In the genomic region with DNA sequence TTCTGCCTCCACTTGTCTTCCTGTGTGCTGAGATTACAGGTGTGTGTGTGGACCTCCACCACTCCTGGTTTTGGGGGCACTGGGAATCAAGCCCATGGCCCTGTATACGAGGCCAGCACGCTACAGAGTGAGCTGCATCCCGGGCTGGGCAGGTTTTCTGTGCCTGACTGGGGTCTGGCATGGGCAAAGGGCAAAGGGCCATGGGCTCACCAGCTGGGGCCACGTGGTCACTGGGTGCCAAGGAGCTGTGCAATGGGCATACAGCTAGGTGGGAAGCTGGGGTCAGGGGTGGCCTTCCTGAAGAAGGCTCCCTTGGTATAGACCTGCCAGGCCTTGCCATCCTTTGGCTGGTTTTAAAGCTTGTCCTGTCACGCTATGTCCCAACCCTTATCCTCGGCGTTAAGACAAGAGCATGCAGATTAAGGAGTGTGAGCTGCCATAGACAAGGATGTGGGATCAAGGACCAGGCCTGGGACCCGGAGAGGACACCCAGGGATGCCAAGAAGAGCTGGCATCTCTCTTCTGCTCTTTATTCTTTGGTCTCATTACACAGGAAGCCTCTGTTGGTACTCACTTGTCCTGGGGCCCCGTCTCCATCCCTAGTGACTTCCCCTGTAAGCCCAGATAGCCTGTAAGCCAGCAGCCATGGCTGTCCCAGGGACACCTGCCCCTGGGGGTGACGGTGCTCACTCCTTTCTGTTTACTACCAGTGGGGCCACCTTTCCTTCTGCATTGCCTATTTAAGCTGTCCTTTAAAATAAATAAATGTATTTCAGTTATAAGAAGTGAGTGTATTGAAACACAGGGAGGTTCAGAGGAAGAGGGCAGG, we compare ENCODE assay signal across 15 mouse cellular contexts. TPM values are rescaled to one million over a fixed set of nuclear protein-coding genes. Genes with fewer than 3 reads are reported as not detected.
A peak's percentile ranks its signal among the peaks of the same experiment; 100 is the strongest.
DNase-seq lines count a peak whose midpoint lies in the region; ATAC-seq and TF ChIP-seq lines count a peak whose summit lies in the region.
"Had no signal": no experiment of that assay in that cellular context is flagged by ENCODE, and none has a peak within 500 bp of the region (broad histone marks: within the 10 kb centered on the region; RNA-seq: fewer than 3 reads in every experiment).

No protein-coding gene starts in this region.

- no peak for ATAC-seq in hindbrain, embryonic 13.5 days (ENCODE audit: low FRiP score)
- no peak for ATAC-seq in hindbrain, postnatal 0 days
- ATAC-seq in lung, embryonic 14.5 days (ENCODE audit: insufficient read depth), result no peak
- ATAC-seq: inflammation-experienced regulatory T-cells, adult 6 months had no signal

- peak; percentile 55 for DNase-seq in gastrocnemius, adult 2 months
- DNase-seq in gastrocnemius, postnatal 14 days, result no peak
- DNase-seq in hindbrain, postnatal 0 days (ENCODE audit: low spot score), result no peak
- DNase-seq in lung, embryonic 14.5 days, result no peak
- no peak for DNase-seq in lung, adult 2 months
- no peak for DNase-seq in adrenal gland, postnatal 10 days
- DNase-seq: cerebellum, adult 8-10 months; embryo, embryonic 11 days; spleen, adult 18-20 months; thymus, postnatal 36 days had no signal

- H3K36me3 ChIP-seq in hindbrain, embryonic 13.5 days, result peaks cover 18% of the 10 kb centered on the region
- H3K36me3 ChIP-seq in hindbrain, postnatal 0 days (ENCODE audit: insufficient read depth, low read length), result no peaks in the 10 kb centered on the region
- H3K36me3 ChIP-seq in lung, embryonic 14.5 days (ENCODE audit: insufficient read depth), result no peaks in the 10 kb centered on the region

- intact Hi-C loops in gastrocnemius, adult 2 months (cut with DNase I), result loop anchor here (5.0 kb wide), 1 partner anchor 38 kb away; no protein-coding TSS in a partner anchor
- intact Hi-C loops in gastrocnemius, postnatal 14 days (cut with DNase I; ENCODE audit: low total_unique reads), result no loop called here

- peak overlapping the region; percentile 14; the same call in 1 of the 2 replicates for H3K9ac ChIP-seq in hindbrain, embryonic 13.5 days
- no peak overlapping the region for H3K9ac ChIP-seq in hindbrain, postnatal 0 days (replicated peaks; ENCODE audit: low read length)
- no peak overlapping the region for H3K9ac ChIP-seq in lung, embryonic 14.5 days

- no peaks in the 10 kb centered on the region for H3K27me3 ChIP-seq in hindbrain, embryonic 13.5 days
- no peaks in the 10 kb centered on the region for H3K27me3 ChIP-seq in hindbrain, postnatal 0 days (ENCODE audit: insufficient read depth, low read length)
- H3K27me3 ChIP-seq in lung, embryonic 14.5 days (ENCODE audit: insufficient read depth, low read length), result no peaks in the 10 kb centered on the region

- H3K27ac ChIP-seq in gastrocnemius, adult 2 months, result peak overlapping the region; percentile 97
- peak overlapping the region; percentile 35; the same call in 1 of the 2 replicates for H3K27ac ChIP-seq in hindbrain, embryonic 13.5 days
- H3K27ac ChIP-seq in hindbrain, postnatal 0 days, result no peak overlapping the region
- H3K27ac ChIP-seq in lung, embryonic 14.5 days (ENCODE audit: low read depth), result peak overlapping the region; percentile 61; the same call in 1 of the 2 replicates
- 0 out of 2 replicates have a peak overlapping the region, but pooled peaks have one; percentile 10 for H3K27ac ChIP-seq in olfactory bulb, adult 2 months (ENCODE audit: insufficient read depth, low read depth, low read length)

- WGBS in hindbrain, embryonic 13.5 days, result 86% methylated on average over 10 of the region's 10 CpGs
- WGBS in hindbrain, postnatal 0 days, result 87% methylated on average over 10 of the region's 10 CpGs
- WGBS in lung, embryonic 14.5 days, result 76% methylated on average over 10 of the region's 10 CpGs
- 71% methylated on average over 10 of the region's 10 CpGs for WGBS in lung, adult 2 months
- WGBS in olfactory bulb, adult 2 months, result 83% methylated on average over 10 of the region's 10 CpGs

- peaks cover 33% of the 10 kb centered on the region for H3K4me1 ChIP-seq in hindbrain, embryonic 13.5 days (replicated peaks)
- peaks cover 2% of the 10 kb centered on the region; the same call in 1 of the 2 replicates for H3K4me1 ChIP-seq in hindbrain, postnatal 0 days (ENCODE audit: insufficient read depth, low read length)
- H3K4me1 ChIP-seq in lung, embryonic 14.5 days (ENCODE audit: insufficient read depth), result peaks cover 6% of the 10 kb centered on the region
- H3K4me1 ChIP-seq in lung, adult 2 months (ENCODE audit: control insufficient read depth, insufficient read depth, low read length), result peaks cover 31% of the 10 kb centered on the region
- peaks cover 37% of the 10 kb centered on the region for H3K4me1 ChIP-seq in olfactory bulb, adult 2 months (ENCODE audit: control insufficient read depth, insufficient read depth, low read length)

- TF ChIP-seq CTCF in gastrocnemius, adult 2 months (IDR thresholded peaks at IDR 0.05), result no peak
- no peak for TF ChIP-seq CTCF in hindbrain, postnatal 0 days (IDR thresholded peaks at IDR 0.05; ENCODE audit: low read depth)
- no peak for TF ChIP-seq CTCF in lung, embryonic 14.5 days (IDR thresholded peaks at IDR 0.05; ENCODE audit: low read depth)
- TF ChIP-seq CTCF in lung, adult 2 months (IDR thresholded peaks at IDR 0.05; ENCODE audit: insufficient read depth, low read length), result no peak
- TF ChIP-seq CTCF in olfactory bulb, adult 2 months (IDR thresholded peaks at IDR 0.05; ENCODE audit: insufficient read depth, low read depth, low read length), result no peak

- H3K9me3 ChIP-seq in hindbrain, embryonic 13.5 days, result no peaks in the 10 kb centered on the region
- no peaks in the 10 kb centered on the region for H3K9me3 ChIP-seq in hindbrain, postnatal 0 days (ENCODE audit: low read length)
- H3K9me3 ChIP-seq in lung, embryonic 14.5 days (ENCODE audit: low read depth, low read length), result no peaks in the 10 kb centered on the region

- TF ChIP-seq POLR2A in lung, adult 2 months (IDR thresholded peaks at IDR 0.05; ENCODE audit: borderline replicate concordance, extremely low read depth, low read depth, low read length), result no peak
- TF ChIP-seq POLR2A in olfactory bulb, adult 2 months (IDR thresholded peaks at IDR 0.05; ENCODE audit: insufficient read depth, low read depth, low read length), result no peak

- no peak overlapping the region for H3K4me2 ChIP-seq in hindbrain, embryonic 13.5 days
- no peak overlapping the region for H3K4me2 ChIP-seq in hindbrain, postnatal 0 days (ENCODE audit: low read depth, low read length)
- H3K4me2 ChIP-seq in lung, embryonic 14.5 days, result no peak overlapping the region
- H3K4me2 ChIP-seq: midbrain, embryonic 11.5 days had no signal

- H3K4me3 ChIP-seq in gastrocnemius, adult 2 months, result peak overlapping the region; percentile 86
- no peak overlapping the region for H3K4me3 ChIP-seq in hindbrain, embryonic 13.5 days
- H3K4me3 ChIP-seq in hindbrain, postnatal 0 days (ENCODE audit: low read length), result no peak overlapping the region
- no peak overlapping the region for H3K4me3 ChIP-seq in lung, embryonic 14.5 days (ENCODE audit: low read depth, low read length)
- H3K4me3 ChIP-seq in lung, adult 2 months (replicated peaks; ENCODE audit: extremely low read depth, low read depth, low read length), result no peak overlapping the region
- H3K4me3 ChIP-seq in olfactory bulb, adult 2 months (ENCODE audit: insufficient read depth, low read depth, low read length), result no peak overlapping the region

RNA-seq across cellular contexts. Expression of a gene that starts 11.9 kb away (rescaled TPM):
- total RNA-seq in gastrocnemius, adult 2 months (2021), result 10 to 100 TPM; 26.5 to 38.8 TPM
- total RNA-seq in gastrocnemius, postnatal 14 days (2021), result 10 to 100 TPM; 46.8 to 49.3 TPM
- 29.0 and 29.2 TPM in 2 replicates for polyA plus RNA-seq in hindbrain, embryonic 13.5 days (2015; fragmentation: Nextera tagmentation; extraction: Ambion mirVana)
- total RNA-seq in hindbrain, postnatal 0 days (2014; rRNA removed), result 23.7 and 24.1 TPM in 2 replicates
- polyA plus RNA-seq in hindbrain, postnatal 0 days (2015; fragmentation: Nextera tagmentation; extraction: Ambion mirVana), result 23.7 and 23.8 TPM in 2 replicates
- polyA plus RNA-seq in lung, embryonic 14.5 days (2014; fragmentation: Nextera tagmentation; extraction: Ambion mirVana), result 91.1 and 98.5 TPM in 2 replicates
- polyA plus RNA-seq in lung, adult 2 months (2012; rRNA removed), result 713 and 858 TPM in 2 replicates
- polyA plus RNA-seq in olfactory bulb, adult 2 months (2012; ENCODE audit: insufficient read depth, insufficient read length, low replicate concordance, missing spikeins), result not detected in 2 replicates
- 10 to 100 TPM; 97.9 to 99.9 TPM for total RNA-seq in adrenal gland, postnatal 10 days (2021)
- polyA plus RNA-seq: inflammation-experienced regulatory T-cells, adult 6 months had no signal

RNA-seq across cellular contexts. Expression of a gene that starts 12.9 kb away (rescaled TPM):
- total RNA-seq in gastrocnemius, adult 2 months (2021), result 1,000 to 10,000 TPM; 1,555 to 1,869 TPM
- 1,000 to 10,000 TPM; 1,800 to 1,917 TPM for total RNA-seq in gastrocnemius, postnatal 14 days (2021)
- 68.9 and 71.5 TPM in 2 replicates for polyA plus RNA-seq in hindbrain, embryonic 13.5 days (2015; fragmentation: Nextera tagmentation; extraction: Ambion mirVana)
- 89.8 and 92.2 TPM in 2 replicates for total RNA-seq in hindbrain, postnatal 0 days (2014; rRNA removed)
- 103 and 106 TPM in 2 replicates for polyA plus RNA-seq in hindbrain, postnatal 0 days (2015; fragmentation: Nextera tagmentation; extraction: Ambion mirVana)
- 34.3 and 35.8 TPM in 2 replicates for polyA plus RNA-seq in lung, embryonic 14.5 days (2014; fragmentation: Nextera tagmentation; extraction: Ambion mirVana)
- polyA plus RNA-seq in lung, adult 2 months (2012; rRNA removed), result 27.6 and 65.9 TPM in 2 replicates
- polyA plus RNA-seq in olfactory bulb, adult 2 months (2012; ENCODE audit: insufficient read depth, insufficient read length, low replicate concordance, missing spikeins), result not detected in 2 replicates
- total RNA-seq in adrenal gland, postnatal 10 days (2021), result 100 to 1,000 TPM in 1 of 2 experiments, 10 to 100 TPM in 1; 71.5 to 143 TPM

RNA-seq across cellular contexts. Expression of a gene that starts 35.0 kb away (rescaled TPM):
- total RNA-seq in gastrocnemius, adult 2 months (2021), result 10 to 100 TPM; 46.8 to 56.5 TPM
- total RNA-seq in gastrocnemius, postnatal 14 days (2021), result 10 to 100 TPM; 42.7 to 51.0 TPM
- polyA plus RNA-seq in hindbrain, embryonic 13.5 days (2015; fragmentation: Nextera tagmentation; extraction: Ambion mirVana), result 13.1 and 13.5 TPM in 2 replicates
- total RNA-seq in hindbrain, postnatal 0 days (2014; rRNA removed), result 87.0 and 114 TPM in 2 replicates
- polyA plus RNA-seq in hindbrain, postnatal 0 days (2015; fragmentation: Nextera tagmentation; extraction: Ambion mirVana), result 39.5 and 40.9 TPM in 2 replicates
- 8.3 and 11.1 TPM in 2 replicates for polyA plus RNA-seq in lung, embryonic 14.5 days (2014; fragmentation: Nextera tagmentation; extraction: Ambion mirVana)
- 59.0 and 59.8 TPM in 2 replicates for polyA plus RNA-seq in lung, adult 2 months (2012; rRNA removed)
- polyA plus RNA-seq in olfactory bulb, adult 2 months (2012; ENCODE audit: insufficient read depth, insufficient read length, low replicate concordance, missing spikeins), result not detected in 2 replicates
- total RNA-seq in adrenal gland, postnatal 10 days (2021), result 10 to 100 TPM; 55.2 to 64.1 TPM

RNA-seq across cellular contexts. Expression of a gene that starts 47.6 kb away (rescaled TPM):
- 10 to 100 TPM in 1 of 2 experiments, 1 to 10 TPM in 1; 8.7 to 21.6 TPM for total RNA-seq in gastrocnemius, adult 2 months (2021)
- total RNA-seq in gastrocnemius, postnatal 14 days (2021), result 10 to 100 TPM; 25.6 to 26.3 TPM
- polyA plus RNA-seq in hindbrain, embryonic 13.5 days (2015; fragmentation: Nextera tagmentation; extraction: Ambion mirVana), result 22.8 and 23.4 TPM in 2 replicates
- total RNA-seq in hindbrain, postnatal 0 days (2014; rRNA removed), result 66.9 and 75.7 TPM in 2 replicates
- polyA plus RNA-seq in hindbrain, postnatal 0 days (2015; fragmentation: Nextera tagmentation; extraction: Ambion mirVana), result 45.6 and 47.5 TPM in 2 replicates
- polyA plus RNA-seq in lung, embryonic 14.5 days (2014; fragmentation: Nextera tagmentation; extraction: Ambion mirVana), result 22.0 and 23.8 TPM in 2 replicates
- polyA plus RNA-seq in lung, adult 2 months (2012; rRNA removed), result 39.5 and 40.4 TPM in 2 replicates
- polyA plus RNA-seq in olfactory bulb, adult 2 months (2012; ENCODE audit: insufficient read depth, insufficient read length, low replicate concordance, missing spikeins), result not detected in 2 replicates
- 10 to 100 TPM; 14.3 to 14.7 TPM for total RNA-seq in adrenal gland, postnatal 10 days (2021)

RNA-seq across cellular contexts. Expression of a gene that starts 59.0 kb away (rescaled TPM):
- not detected for total RNA-seq in gastrocnemius, adult 2 months (2021)
- total RNA-seq in gastrocnemius, postnatal 14 days (2021), result not detected
- 0.53 and 0.56 TPM in 2 replicates for polyA plus RNA-seq in hindbrain, embryonic 13.5 days (2015; fragmentation: Nextera tagmentation; extraction: Ambion mirVana)
- 0.21 and 0.83 TPM in 2 replicates for total RNA-seq in hindbrain, postnatal 0 days (2014; rRNA removed)
- 0.73 and 0.76 TPM in 2 replicates for polyA plus RNA-seq in hindbrain, postnatal 0 days (2015; fragmentation: Nextera tagmentation; extraction: Ambion mirVana)
- polyA plus RNA-seq in lung, embryonic 14.5 days (2014; fragmentation: Nextera tagmentation; extraction: Ambion mirVana), result 0.20 TPM in 1 of 2 replicates, not detected in the other
- polyA plus RNA-seq in lung, adult 2 months (2012; rRNA removed), result not detected in 2 replicates
- not detected in 2 replicates for polyA plus RNA-seq in olfactory bulb, adult 2 months (2012; ENCODE audit: insufficient read depth, insufficient read length, low replicate concordance, missing spikeins)
- not detected for total RNA-seq in adrenal gland, postnatal 10 days (2021)
- total RNA-seq: granulocyte monocyte progenitor cell, adult 5-6 weeks had no signal

Comparison
In these comparisons a context has a peak if more than half of its experiments do, and no peak if none do; other contexts are left out.
1. RNA of a gene that starts 11.9 kb away (polyA plus RNA-seq): 713 to 858 TPM in lung, adult 2 months, 91.1 to 98.5 TPM in lung, embryonic 14.5 days, 29.0 to 29.2 TPM in hindbrain, embryonic 13.5 days and 23.7 to 23.8 TPM in hindbrain, postnatal 0 days; not detected in olfactory bulb, adult 2 months; every median in the first group is over 10 times any median in the second.